Mouse (Mus musculus): ENCODE measurements around the gene Dclk1. TPM values are rescaled to one million over a fixed set of nuclear protein-coding genes. Genes with fewer than 3 reads are reported as not detected.

The Dclk1 gene
- polyA plus RNA-seq, 1 experiment from 2014 or later = 62.8 TPM

DNA sequence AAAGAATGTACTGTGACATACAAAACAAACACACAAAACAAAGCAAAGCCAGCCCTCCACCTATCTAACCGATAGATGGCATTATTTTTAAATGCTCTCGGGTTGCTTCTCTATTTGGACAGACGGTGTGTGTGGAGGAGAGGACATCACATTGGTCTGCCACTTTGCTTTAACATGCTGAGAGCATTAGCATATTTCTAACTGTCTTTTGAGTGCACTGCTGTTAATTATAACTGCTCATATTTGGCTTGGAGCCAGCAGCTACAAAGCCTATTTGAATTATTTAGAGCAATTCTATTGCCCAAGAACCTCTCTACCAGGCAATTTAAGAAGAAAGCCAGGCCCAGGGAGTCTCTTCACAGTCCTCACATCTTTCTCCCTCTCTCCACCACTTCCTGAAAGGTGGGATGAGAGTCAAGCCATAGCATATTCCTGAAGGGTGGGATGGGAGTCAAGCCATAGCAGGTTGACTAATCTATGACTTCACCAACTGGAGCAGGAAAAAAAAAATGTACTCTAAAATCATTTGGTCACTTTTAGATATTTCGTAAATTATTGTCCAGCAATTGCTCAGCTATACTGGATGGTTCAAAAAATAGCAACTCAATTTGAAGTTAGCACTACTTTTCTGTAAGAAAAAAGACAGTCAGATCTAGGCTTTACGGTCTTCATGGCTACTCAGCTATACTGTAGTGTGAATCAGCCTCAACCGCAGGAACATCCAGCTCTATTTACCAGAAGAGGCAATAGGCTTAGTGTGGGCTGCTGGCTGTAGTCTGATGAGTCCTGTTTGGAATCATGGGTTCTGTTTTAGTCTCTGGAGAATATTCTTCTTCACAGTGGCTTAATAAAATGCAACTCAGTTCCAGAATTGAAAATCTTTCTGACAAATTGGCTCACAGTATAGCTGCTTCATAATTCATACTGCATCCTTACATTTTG is 155.9 kb downstream of the Dclk1 start:
- Histone ChIP-seq H3K4me1 (replicated peaks) (no peaks in the 10 kb centered on the region), H3K4me2 (no peak overlapping the region), H3K36me3 (no peaks in the 10 kb centered on the region), H3K27ac (no peak overlapping the region), H3K27me3 (no peaks in the 10 kb centered on the region), H3K9ac (replicated peaks) (no peak overlapping the region), H3K4me3 (replicated peaks) (no peak overlapping the region), H3K9me3 (no peaks in the 10 kb centered on the region)
- WGBS = 93% methylated on average over 6 of the region's 6 CpGs
- no peak for ATAC-seq (ENCODE audit: insufficient number of reproducible peaks, insufficient read depth, low FRiP score, low TSS enrichment, low read depth)

DNA sequence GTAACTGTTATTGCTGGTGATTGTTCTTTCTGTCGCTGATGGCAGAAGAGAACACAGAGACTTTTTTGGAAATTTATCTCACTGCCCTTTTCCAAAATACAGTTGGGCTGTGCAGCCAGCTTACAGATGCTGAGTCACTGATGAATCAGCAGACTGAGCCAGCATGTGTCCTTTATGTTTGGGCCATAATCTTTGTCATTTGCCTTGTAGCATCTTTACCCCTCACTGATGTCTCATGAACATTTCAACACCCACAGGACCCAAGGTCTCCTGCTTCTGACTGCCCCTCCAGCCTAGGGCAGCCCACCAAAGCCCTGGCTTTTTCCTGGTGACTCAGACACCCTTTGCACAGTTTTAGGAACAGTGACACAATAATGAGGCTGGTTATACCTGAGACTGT is 159.1 kb downstream of the Dclk1 start:
- Histone ChIP-seq H3K36me3 (no peaks in the 10 kb centered on the region), H3K9ac (replicated peaks) (no peak overlapping the region), H3K4me3 (replicated peaks) (no peak overlapping the region), H3K27me3 (no peaks in the 10 kb centered on the region), H3K27ac (no peak overlapping the region), H3K4me1 (replicated peaks) (no peaks in the 10 kb centered on the region), H3K4me2 (no peak overlapping the region), H3K9me3 (no peaks in the 10 kb centered on the region)
- no peak for ATAC-seq (ENCODE audit: insufficient number of reproducible peaks, insufficient read depth, low FRiP score, low TSS enrichment, low read depth)
- WGBS = 72% methylated on average over 1 of the region's 1 CpGs

DNA sequence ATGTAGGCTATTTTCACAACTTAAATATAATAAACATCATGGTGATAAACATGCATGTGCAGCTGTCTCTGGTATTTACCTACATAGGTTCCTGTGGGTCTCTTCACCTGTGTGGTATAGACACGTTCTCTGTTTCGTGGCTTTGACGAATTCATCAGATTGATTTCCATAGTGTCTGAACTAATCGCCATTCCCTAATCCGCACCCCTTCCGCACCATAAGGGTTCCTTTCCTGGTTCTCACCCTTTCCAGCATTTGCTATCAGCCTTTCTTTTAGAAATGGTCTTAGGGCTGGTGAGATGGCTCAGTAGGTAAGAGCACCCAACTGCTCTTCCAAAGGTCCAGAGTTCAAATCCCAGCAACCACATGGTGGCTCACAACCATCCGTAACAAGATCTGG is 162.6 kb downstream of the Dclk1 start:
- no peak for ATAC-seq (ENCODE audit: insufficient number of reproducible peaks, insufficient read depth, low FRiP score, low TSS enrichment, low read depth)
- H3K9me3 ChIP-seq = no peaks in the 10 kb centered on the region
- no peak overlapping the region for H3K9ac ChIP-seq (replicated peaks)
- 95% methylated on average over 7 of the region's 7 CpGs for WGBS
- H3K36me3 ChIP-seq = no peaks in the 10 kb centered on the region
- H3K4me1 ChIP-seq (replicated peaks) = peaks cover 6% of the 10 kb centered on the region; the same call in 1 of the 2 replicates
- no peak overlapping the region for H3K4me3 ChIP-seq (replicated peaks)
- no peak overlapping the region for H3K4me2 ChIP-seq
- H3K27ac ChIP-seq = no peak overlapping the region
- H3K27me3 ChIP-seq = no peaks in the 10 kb centered on the region

DNA sequence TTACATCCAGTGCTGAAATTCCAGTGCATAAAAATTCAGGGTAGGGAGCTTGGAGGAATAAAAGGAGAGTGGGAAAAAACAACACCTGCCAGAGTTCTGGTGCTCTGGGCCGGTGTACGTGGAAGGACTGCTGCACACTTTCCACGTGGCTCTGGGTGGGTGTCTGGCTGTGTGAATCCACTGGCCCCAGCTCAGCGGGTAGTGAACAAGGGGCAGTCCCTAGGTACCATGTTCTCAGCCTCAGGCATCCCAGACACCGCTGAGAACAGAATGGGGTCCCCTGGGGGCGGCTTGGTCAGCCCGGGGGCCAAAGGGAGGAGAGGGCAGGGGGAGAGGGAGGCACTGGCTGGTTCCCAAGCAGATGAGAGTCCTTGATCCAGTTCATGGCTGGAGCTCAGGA is 164.5 kb downstream of the Dclk1 start:
- H3K9me3 ChIP-seq = 0 out of 2 replicates have a peak, but pooled peaks cover 2% of the 10 kb centered on the region
- H3K27ac ChIP-seq = no peak overlapping the region
- peaks cover 6% of the 10 kb centered on the region; the same call in 1 of the 2 replicates for H3K4me1 ChIP-seq (replicated peaks)
- ATAC-seq (ENCODE audit: insufficient number of reproducible peaks, insufficient read depth, low FRiP score, low TSS enrichment, low read depth) = no peak
- H3K27me3 ChIP-seq = no peaks in the 10 kb centered on the region
- no peaks in the 10 kb centered on the region for H3K36me3 ChIP-seq
- 80% methylated on average over 7 of the region's 7 CpGs for WGBS
- no peak overlapping the region for H3K4me3 ChIP-seq (replicated peaks)
- no peak overlapping the region for H3K9ac ChIP-seq (replicated peaks)
- no peak overlapping the region for H3K4me2 ChIP-seq

DNA sequence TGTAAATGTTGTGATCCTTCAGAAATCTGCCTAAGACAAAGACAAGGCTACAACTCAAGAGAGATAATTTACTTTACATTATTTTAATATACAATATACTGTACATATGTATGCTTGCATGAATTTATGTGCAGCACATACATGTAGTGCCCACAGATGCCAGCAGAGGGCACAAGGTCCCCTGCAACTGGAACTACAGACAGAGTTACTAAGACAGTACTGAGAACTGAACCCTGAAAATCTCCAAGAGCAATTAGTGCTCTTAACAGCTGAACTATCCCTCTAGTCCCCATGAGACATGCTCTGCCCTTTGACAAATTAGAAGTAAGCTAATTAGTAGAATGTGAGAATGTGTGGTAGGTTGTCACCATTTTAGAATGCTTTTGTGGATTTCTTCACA is 169.4 kb downstream of the Dclk1 start:
- Histone ChIP-seq H3K4me1 (replicated peaks) (peaks cover 24% of the 10 kb centered on the region), H3K27ac (no peak overlapping the region), H3K36me3 (no peaks in the 10 kb centered on the region), H3K4me2 (no peak overlapping the region), H3K4me3 (replicated peaks) (no peak overlapping the region), H3K9ac (replicated peaks) (no peak overlapping the region), H3K9me3 (0 out of 2 replicates have a peak, but pooled peaks cover 10% of the 10 kb centered on the region), H3K27me3 (no peaks in the 10 kb centered on the region)
- ATAC-seq (ENCODE audit: insufficient number of reproducible peaks, insufficient read depth, low FRiP score, low TSS enrichment, low read depth) = no peak

DNA sequence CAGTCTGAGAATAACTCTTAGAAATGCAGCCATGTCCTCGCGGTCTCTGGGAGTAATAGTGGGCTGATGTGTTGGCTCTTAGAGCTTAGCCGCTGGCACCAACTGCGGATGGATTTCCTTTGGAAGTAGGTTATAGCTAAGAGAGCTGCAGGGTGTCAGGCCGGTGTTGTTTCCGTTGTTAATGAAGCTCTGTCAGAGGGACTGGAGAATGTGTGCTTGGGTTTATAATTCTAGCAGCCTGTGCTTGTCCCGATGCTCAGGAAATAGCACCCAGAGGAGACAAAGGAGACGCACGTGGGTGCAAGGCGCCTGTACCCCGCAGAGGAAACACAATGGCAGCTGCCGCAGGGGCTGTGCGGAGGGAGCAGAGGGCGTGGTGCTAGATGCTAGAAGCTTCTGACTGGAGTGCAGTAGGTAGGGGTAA is 173.4 kb downstream of the Dclk1 start:
- H3K9me3 ChIP-seq = 0 out of 2 replicates have a peak, but pooled peaks cover 10% of the 10 kb centered on the region
- no peaks in the 10 kb centered on the region for H3K36me3 ChIP-seq
- 18% methylated on average over 14 of the region's 14 CpGs for WGBS
- H3K4me3 ChIP-seq (replicated peaks) = no peak overlapping the region; the same call in 1 of the 2 replicates
- peaks cover 32% of the 10 kb centered on the region for H3K4me1 ChIP-seq (replicated peaks)
- no peak; the same call in 1 of the 2 replicates for ATAC-seq (ENCODE audit: insufficient number of reproducible peaks, insufficient read depth, low FRiP score, low TSS enrichment, low read depth)
- no peaks in the 10 kb centered on the region for H3K27me3 ChIP-seq
- H3K4me2 ChIP-seq = peak overlapping the region; percentile 48
- no peak overlapping the region for H3K9ac ChIP-seq (replicated peaks)
- peak overlapping the region; percentile 73 for H3K27ac ChIP-seq

DNA sequence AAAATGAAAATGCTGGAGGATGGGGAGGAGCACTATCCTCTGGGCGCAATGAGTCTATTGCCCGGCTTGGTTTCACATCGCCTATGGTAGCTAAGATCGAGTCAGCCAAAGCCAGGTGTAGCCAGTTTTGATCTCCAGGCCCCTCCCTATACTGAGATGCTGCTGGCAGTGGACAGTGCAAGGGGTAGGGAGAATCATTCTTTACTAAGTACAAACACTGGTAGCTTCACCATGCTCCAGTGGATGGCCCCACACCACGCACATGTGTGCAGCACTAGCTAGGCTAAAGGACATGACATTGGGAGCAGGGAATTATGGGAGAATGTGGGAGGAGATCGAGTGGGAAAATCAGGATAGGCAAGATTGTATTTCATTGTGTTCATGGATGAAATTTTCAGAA is 176.7 kb downstream of the Dclk1 start:
- no peak for ATAC-seq (ENCODE audit: insufficient number of reproducible peaks, insufficient read depth, low FRiP score, low TSS enrichment, low read depth)

DNA sequence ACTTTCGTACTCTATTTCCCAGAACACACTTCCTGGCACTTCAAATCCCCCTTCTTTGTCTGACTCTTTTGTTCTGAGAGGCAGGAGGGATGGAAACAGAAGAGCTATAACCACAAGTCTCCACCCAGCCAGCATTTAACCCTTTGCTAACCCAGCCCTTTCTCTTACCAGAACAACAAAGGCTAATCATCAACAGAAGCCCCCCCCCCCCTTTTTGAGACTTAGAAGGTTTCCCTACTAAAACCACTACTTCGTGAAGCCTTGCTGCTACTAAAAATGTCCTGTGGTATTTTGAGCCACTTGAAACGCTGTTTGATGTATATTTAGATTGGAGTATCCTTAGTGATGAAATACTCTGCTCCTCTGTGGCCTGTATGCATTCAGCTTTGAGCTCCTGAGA is 177.2 kb downstream of the Dclk1 start:
- no peak overlapping the region for H3K4me3 ChIP-seq (replicated peaks)
- peak overlapping the region; percentile 71 for H3K27ac ChIP-seq
- H3K27me3 ChIP-seq = no peaks in the 10 kb centered on the region
- ATAC-seq (ENCODE audit: insufficient number of reproducible peaks, insufficient read depth, low FRiP score, low TSS enrichment, low read depth) = no peak
- H3K4me2 ChIP-seq = no peak overlapping the region
- no peaks in the 10 kb centered on the region for H3K9me3 ChIP-seq
- 15% methylated on average over 3 of the region's 3 CpGs for WGBS
- no peak overlapping the region for H3K9ac ChIP-seq (replicated peaks)
- no peaks in the 10 kb centered on the region for H3K36me3 ChIP-seq
- H3K4me1 ChIP-seq (replicated peaks) = peaks cover 46% of the 10 kb centered on the region

More for the DNA sequence above, 176.7 kb downstream of the Dclk1 start:
- WGBS = 76% methylated on average over 6 of the region's 6 CpGs
- no peak overlapping the region for H3K4me2 ChIP-seq
- H3K4me3 ChIP-seq (replicated peaks) = no peak overlapping the region
- H3K9me3 ChIP-seq = no peaks in the 10 kb centered on the region
- peaks cover 41% of the 10 kb centered on the region for H3K4me1 ChIP-seq (replicated peaks)
- peak overlapping the region; percentile 71 for H3K27ac ChIP-seq
- H3K9ac ChIP-seq (replicated peaks) = no peak overlapping the region
- H3K27me3 ChIP-seq = no peaks in the 10 kb centered on the region
- no peaks in the 10 kb centered on the region for H3K36me3 ChIP-seq

DNA sequence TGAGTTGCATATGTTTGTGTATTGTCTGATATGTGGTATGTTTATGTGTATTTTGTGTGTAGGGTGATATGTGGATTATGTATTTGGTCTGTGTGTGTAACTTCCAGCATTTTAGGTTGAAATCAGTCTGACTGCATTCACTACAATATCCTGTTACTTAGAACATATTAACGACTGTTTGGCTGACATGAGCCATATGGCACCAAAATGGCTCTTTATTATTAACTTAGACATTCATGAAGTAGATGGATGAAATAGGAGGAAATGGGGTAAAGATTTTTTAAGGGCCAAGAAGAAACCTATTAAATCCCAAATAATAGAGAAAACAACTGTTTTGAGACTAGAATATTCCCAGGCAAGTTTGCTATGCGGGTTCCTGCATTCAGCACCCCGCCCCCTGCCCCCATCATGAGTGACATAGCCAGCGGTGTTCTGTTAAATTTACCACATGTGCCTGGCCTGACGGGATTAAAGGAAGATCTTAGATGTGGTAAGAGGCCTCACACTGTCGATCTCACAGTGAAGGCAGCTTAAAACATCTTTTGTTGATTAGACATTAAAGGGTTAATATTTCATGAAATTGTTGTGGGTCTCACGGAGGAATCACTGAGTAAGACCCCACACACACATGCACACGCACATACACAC is 178.4 kb downstream of the Dclk1 start:
- H3K27ac ChIP-seq = 0 out of 2 replicates have a peak overlapping the region, but pooled peaks have one; percentile 56
- no peak overlapping the region for H3K9ac ChIP-seq (replicated peaks)
- peaks cover 40% of the 10 kb centered on the region for H3K4me1 ChIP-seq (replicated peaks)
- no peaks in the 10 kb centered on the region for H3K36me3 ChIP-seq
- no peak for ATAC-seq (ENCODE audit: insufficient number of reproducible peaks, insufficient read depth, low FRiP score, low TSS enrichment, low read depth)
- 21% methylated on average over 8 of the region's 8 CpGs for WGBS
- H3K4me3 ChIP-seq (replicated peaks) = no peak overlapping the region
- no peak overlapping the region for H3K4me2 ChIP-seq
- no peaks in the 10 kb centered on the region for H3K27me3 ChIP-seq
- no peaks in the 10 kb centered on the region for H3K9me3 ChIP-seq

DNA sequence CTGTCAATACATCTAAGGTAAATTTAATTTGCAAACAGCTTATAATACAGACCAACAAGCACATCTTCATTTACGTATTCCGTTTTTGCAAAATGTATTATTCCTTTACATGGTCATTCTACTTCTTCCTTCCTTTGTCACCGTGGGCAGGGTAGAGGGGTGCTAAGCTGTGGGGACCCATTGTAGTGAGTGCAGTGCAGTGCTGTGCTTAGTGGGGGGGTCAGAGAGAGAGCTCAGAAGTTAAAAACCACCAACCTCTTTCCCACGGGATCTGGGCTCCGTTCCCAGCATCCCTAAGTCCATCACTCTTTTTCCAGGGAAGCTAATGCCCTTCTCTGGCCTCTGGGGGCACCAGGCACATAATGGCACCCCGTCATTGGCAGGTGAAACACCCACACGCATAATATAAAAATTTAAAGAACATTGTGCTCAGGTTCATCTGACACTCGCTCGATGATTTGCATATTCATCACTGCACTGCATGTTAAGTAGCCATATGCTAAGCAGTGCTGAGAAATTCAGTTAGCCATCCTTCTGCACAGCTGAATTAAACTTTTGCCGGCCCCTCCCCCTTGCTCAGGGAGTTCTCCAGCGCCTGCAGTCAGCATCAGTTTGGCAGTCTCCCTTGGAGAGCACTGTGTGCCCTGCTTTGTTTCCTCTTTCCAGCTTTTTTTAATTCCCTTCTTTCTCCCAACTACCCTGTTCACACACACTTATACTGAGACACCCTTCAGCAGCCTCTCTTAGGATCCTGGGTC is 181.7 kb downstream of the Dclk1 start:
- peak overlapping the region; percentile 35 for H3K4me2 ChIP-seq
- H3K9ac ChIP-seq (replicated peaks) = no peak overlapping the region
- no peak overlapping the region for H3K27ac ChIP-seq
- WGBS = 30% methylated on average over 11 of the region's 11 CpGs
- H3K4me3 ChIP-seq (replicated peaks) = no peak overlapping the region
- H3K27me3 ChIP-seq = no peaks in the 10 kb centered on the region
- 0 out of 2 replicates have a peak, but pooled peaks have one; percentile 15 for ATAC-seq (ENCODE audit: insufficient number of reproducible peaks, insufficient read depth, low FRiP score, low TSS enrichment, low read depth)
- H3K4me1 ChIP-seq (replicated peaks) = peaks cover 33% of the 10 kb centered on the region
- H3K9me3 ChIP-seq = no peaks in the 10 kb centered on the region
- no peaks in the 10 kb centered on the region for H3K36me3 ChIP-seq
